Mouse (Mus musculus) kidney, embryonic 14.5 days (tissue): ENCODE results near the gene Ribc1. TPM values are rescaled to one million over a fixed set of nuclear protein-coding genes. Genes with fewer than 3 reads are reported as not detected.

Experiments used
- ATAC-seq: fragments of 200-750 bp; cut with Nextera tagmentation; 2 replicates; pipeline ENCODE4 v1.8.0; 2017; ENCODE audit warnings: moderate number of reproducible peaks, mild to moderate bottlenecking, moderate TSS enrichment, moderate library complexity; ENCODE audit not compliant: low FRiP score, low TSS enrichment
- H3K27ac ChIP-seq: fragments of 300-500 bp; sonication (generic); 2 replicates; pipeline ENCODE4 v1.5.1; 2014; ENCODE audit warnings: low read depth, mild to moderate bottlenecking, low read length, moderate library complexity, mixed read lengths
- H3K27me3 ChIP-seq: fragments of 300-500 bp; sonication (generic); 2 replicates; pipeline ENCODE4 v1.6.1; 2014; ENCODE audit warnings: mild to moderate bottlenecking, low read length; ENCODE audit not compliant: control insufficient read depth, insufficient read depth
- H3K36me3 ChIP-seq: fragments of 300-500 bp; sonication (generic); 2 replicates; pipeline ENCODE4 v1.6.1; 2014; ENCODE audit warnings: low read length, mixed read lengths; ENCODE audit not compliant: control insufficient read depth, insufficient read depth
- H3K4me1 ChIP-seq: fragments of 300-500 bp; sonication (generic); 2 replicates; pipeline ENCODE4 v1.6.1; 2014; ENCODE audit warnings: low read length, mixed read lengths; ENCODE audit not compliant: control insufficient read depth, insufficient read depth
- H3K4me2 ChIP-seq: fragments of 300-500 bp; sonication (generic); replicated peaks from 2 replicates; pipeline ENCODE4 v1.6.1; 2014; ENCODE audit warnings: low read depth, mild to moderate bottlenecking, low read length
- H3K4me3 ChIP-seq: fragments of 300-500 bp; sonication (generic); 2 replicates; pipeline ENCODE4 v1.5.1; 2014; ENCODE audit warnings: mild to moderate bottlenecking, low read length
- H3K9ac ChIP-seq: fragments of 300-500 bp; sonication (generic); 2 replicates; pipeline ENCODE4 v1.6.1; 2014; ENCODE audit warnings: low read depth, mild to moderate bottlenecking, low read length, moderate library complexity
- H3K9me3 ChIP-seq: fragments of 300-500 bp; sonication (generic); 2 replicates; pipeline ENCODE4 v1.6.1; 2016; ENCODE audit warnings: low read length; ENCODE audit not compliant: control insufficient read depth
- whole genome bisulfite sequencing: fragments of 180-500 bp; shearing (Covaris S2); extraction: QIAGEN DNeasy Blood & Tissue Kit; methylation state at CpG from one replicate; pipeline ENCODE4 v1.1.7; 2014; 5-methylcytosine and 5-hydroxymethylcytosine counted together
- polyA plus RNA-seq: library from polyadenylated mRNA; unstranded; fragments of >200 nt; fragmentation: Nextera tagmentation; extraction: Ambion mirVana; gene quantifications from 2 replicates; pipeline ENCODE4 v1.2.1, GENCODE M21; 2014

Ribc1 gene
- polyA plus RNA-seq, 1 experiment from 2014 or later, result 4.8 TPM

- Histone ChIP-seq H3K27ac (no peak overlapping the region), H3K36me3 (peaks cover 2% of the 10 kb centered on the region; the same call in 1 of the 2 replicates), H3K9ac (no peak overlapping the region), H3K4me1 (no peaks in the 10 kb centered on the region), H3K27me3 (peaks cover 8% of the 10 kb centered on the region; the same call in 1 of the 2 replicates), H3K4me3 (no peak overlapping the region), H3K9me3 (no peaks in the 10 kb centered on the region), H3K4me2 (no peak overlapping the region)
- 81% methylated on average over 1 of the region's 1 CpGs for WGBS
- no peak for ATAC-seq
Observed at GRCm38 (mm10) chrX:152007863-152008262, 8.2 kb downstream of the Ribc1 start.

GRCm38 (mm10) chrX:152002865-152003264 lies 13.2 kb downstream of the Ribc1 start:
- H3K4me1 ChIP-seq, result no peaks in the 10 kb centered on the region
- H3K4me3 ChIP-seq, result no peak overlapping the region
- H3K9me3 ChIP-seq, result no peaks in the 10 kb centered on the region
- H3K4me2 ChIP-seq, result peak overlapping the region; percentile 62; the same call in 1 of the 2 replicates
- no peak for ATAC-seq
- H3K27ac ChIP-seq, result no peak overlapping the region
- 79% methylated on average over 2 of the region's 2 CpGs for WGBS
- peaks cover 8% of the 10 kb centered on the region; the same call in 1 of the 2 replicates for H3K27me3 ChIP-seq
- no peak overlapping the region for H3K9ac ChIP-seq
- H3K36me3 ChIP-seq, result peaks cover 2% of the 10 kb centered on the region; the same call in 1 of the 2 replicates

GRCm38 (mm10) chrX:152001737-152002710 lies 14.1 kb downstream of the Ribc1 start, which contains the start of gene Hsd17b10:
TSS of gene Hsd17b10 (plus strand) at chrX:152001845.
- Histone ChIP-seq H3K27me3 (peaks cover 5% of the 10 kb centered on the region; the same call in 1 of the 2 replicates), H3K4me3 (peak within 1 kb of the TSS; percentile 48), H3K36me3 (peaks cover 2% of the 10 kb centered on the region; the same call in 1 of the 2 replicates), H3K4me1 (no peaks in the 10 kb centered on the region), H3K9me3 (no peaks in the 10 kb centered on the region), H3K9ac (peak within 1 kb of the TSS; percentile 63), H3K4me2 (peak within 1 kb of the TSS; percentile 62), H3K27ac (no peak within 1 kb of the TSS)
- ATAC-seq, result peak; percentile 99
- 32% methylated on average over 39 of the region's 41 CpGs for WGBS

- H3K27me3 ChIP-seq, result peaks cover 5% of the 10 kb centered on the region; the same call in 1 of the 2 replicates
- H3K4me3 ChIP-seq, result peak overlapping the region; percentile 48
- no peak overlapping the region for H3K9ac ChIP-seq
- no peak overlapping the region for H3K27ac ChIP-seq
- H3K36me3 ChIP-seq, result peaks cover 2% of the 10 kb centered on the region; the same call in 1 of the 2 replicates
- peak overlapping the region; percentile 62; the same call in 1 of the 2 replicates for H3K4me2 ChIP-seq
- WGBS, result 44% methylated on average over 9 of the region's 9 CpGs
- H3K4me1 ChIP-seq, result no peaks in the 10 kb centered on the region
- ATAC-seq, result 0 out of 2 replicates have a peak, but pooled peaks have one; percentile 29
- no peaks in the 10 kb centered on the region for H3K9me3 ChIP-seq
Observed at GRCm38 (mm10) chrX:152001182-152001684, 14.9 kb downstream of the Ribc1 start.

GRCm38 (mm10) chrX:151999006-151999710 lies 16.9 kb downstream of the Ribc1 start:
- no peaks in the 10 kb centered on the region for H3K9me3 ChIP-seq
- ATAC-seq, result no peak
- H3K4me2 ChIP-seq, result no peak overlapping the region
- H3K36me3 ChIP-seq, result no peaks in the 10 kb centered on the region
- WGBS, result 77% methylated on average over 4 of the region's 4 CpGs
- H3K27me3 ChIP-seq, result peaks cover 5% of the 10 kb centered on the region; the same call in 1 of the 2 replicates
- H3K27ac ChIP-seq, result no peak overlapping the region
- no peaks in the 10 kb centered on the region for H3K4me1 ChIP-seq
- H3K4me3 ChIP-seq, result no peak overlapping the region
- H3K9ac ChIP-seq, result no peak overlapping the region

Other genes starting within 250 kb of the Ribc1 start
- gene Huwe1, start 215.5 kb downstream of the Ribc1 start, polyA plus RNA-seq, result 85.8 and 96.4 TPM in 2 replicates
- 231 and 241 TPM in 2 replicates for gene Hsd17b10, start 14.4 kb downstream of the Ribc1 start, polyA plus RNA-seq
- 64.5 and 115 TPM in 2 replicates for gene Smc1a, start 133 bp upstream of the Ribc1 start, polyA plus RNA-seq
- 3.8 and 4.0 TPM in 2 replicates for gene Iqsec2, start 128.0 kb upstream of the Ribc1 start, polyA plus RNA-seq
- gene Kdm5c, start 216.7 kb upstream of the Ribc1 start, polyA plus RNA-seq, result 39.4 and 42.5 TPM in 2 replicates